Mouse (Mus musculus): ENCODE measurements around the gene Soat2. TPM values are rescaled to one million over a fixed set of nuclear protein-coding genes. Genes with fewer than 3 reads are reported as not detected.

The Soat2 gene
- polyA plus RNA-seq, 1 experiment from 2014 or later, result 13.6 TPM

- Histone ChIP-seq H3K4me3 (ENCODE audit: low read depth, low read length) (no peak overlapping the region), H3K9ac (replicated peaks) (0 out of 2 replicates have a peak overlapping the region, but pooled peaks have one; percentile 32), H3K4me2 (ENCODE audit: low read depth, low read length) (peak overlapping the region; percentile 16), H3K36me3 (replicated peaks; ENCODE audit: insufficient read depth, low read length) (no peaks in the 10 kb centered on the region), H3K4me1 (ENCODE audit: insufficient read depth) (peaks cover 11% of the 10 kb centered on the region), H3K9me3 (ENCODE audit: low read length) (no peaks in the 10 kb centered on the region), H3K27me3 (ENCODE audit: insufficient read depth, low read length) (peaks cover 29% of the 10 kb centered on the region; the same call in 1 of the 2 replicates), H3K27ac (ENCODE audit: low read depth) (no peak overlapping the region)
- ATAC-seq, result no peak
- 27% methylated on average over 17 of the region's 19 CpGs for WGBS (ENCODE audit: insufficient replicate concordance)
- DNase-seq, result no peak
- TF ChIP-seq EP300 (IDR thresholded peaks at IDR 0.05; ENCODE audit: low read depth), result no peak
- no peak for TF ChIP-seq CTCF (IDR thresholded peaks at IDR 0.05; ENCODE audit: low read depth)
These were observed 5.6 kb upstream of the Soat2 start for GRCm38 (mm10) chr15:102144726-102145125.

GRCm38 (mm10) chr15:102145330-102145729 lies 5.0 kb upstream of the Soat2 start:
- H3K9me3 ChIP-seq (ENCODE audit: low read length), result no peaks in the 10 kb centered on the region
- no peak overlapping the region for H3K4me3 ChIP-seq (ENCODE audit: low read depth, low read length)
- DNase-seq (no peak), ATAC-seq (no peak)
- no peaks in the 10 kb centered on the region for H3K36me3 ChIP-seq (replicated peaks; ENCODE audit: insufficient read depth, low read length)
- H3K27ac ChIP-seq (ENCODE audit: low read depth), result no peak overlapping the region
- WGBS (ENCODE audit: insufficient replicate concordance), result 86% methylated on average over 10 of the region's 10 CpGs
- peaks cover 29% of the 10 kb centered on the region; the same call in 1 of the 2 replicates for H3K27me3 ChIP-seq (ENCODE audit: insufficient read depth, low read length)
- no peak overlapping the region for H3K4me2 ChIP-seq (ENCODE audit: low read depth, low read length)
- H3K4me1 ChIP-seq (ENCODE audit: insufficient read depth), result peaks cover 17% of the 10 kb centered on the region
- TF ChIP-seq CTCF (IDR thresholded peaks at IDR 0.05; ENCODE audit: low read depth), result no peak
- TF ChIP-seq EP300 (IDR thresholded peaks at IDR 0.05; ENCODE audit: low read depth), result no peak
- H3K9ac ChIP-seq (replicated peaks), result no peak overlapping the region

DNA sequence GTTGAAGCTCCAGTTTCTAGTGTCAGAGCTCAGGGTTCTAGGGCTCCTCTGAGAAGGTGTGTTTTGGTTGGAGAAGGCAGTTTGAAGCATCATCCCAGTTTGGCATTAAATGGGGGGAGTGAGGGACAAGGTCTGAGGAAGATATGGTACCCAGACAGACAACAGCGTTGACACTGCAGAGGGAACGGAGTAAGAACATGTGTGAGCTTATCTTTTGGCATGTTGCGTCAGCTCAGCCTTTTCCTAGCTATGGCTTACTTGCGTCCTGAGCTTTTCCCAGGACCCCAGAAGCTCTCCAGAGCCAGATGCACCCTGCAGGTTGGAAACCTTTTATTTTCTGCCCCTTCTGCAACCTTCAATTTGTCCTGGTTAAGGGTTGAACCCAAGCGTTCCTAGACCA lies 4.2 kb upstream of the Soat2 start:
- Histone ChIP-seq H3K36me3 (replicated peaks; ENCODE audit: insufficient read depth, low read length) (no peaks in the 10 kb centered on the region), H3K4me3 (ENCODE audit: low read depth, low read length) (no peak overlapping the region), H3K9ac (replicated peaks) (no peak overlapping the region), H3K9me3 (ENCODE audit: low read length) (no peaks in the 10 kb centered on the region), H3K4me1 (ENCODE audit: insufficient read depth) (peaks cover 22% of the 10 kb centered on the region), H3K4me2 (ENCODE audit: low read depth, low read length) (no peak overlapping the region), H3K27me3 (ENCODE audit: insufficient read depth, low read length) (peaks cover 29% of the 10 kb centered on the region; the same call in 1 of the 2 replicates), H3K27ac (ENCODE audit: low read depth) (no peak overlapping the region)
- WGBS (ENCODE audit: insufficient replicate concordance), result 67% methylated on average over 5 of the region's 5 CpGs
- no peak for ATAC-seq
- no peak for DNase-seq
- TF ChIP-seq CTCF (IDR thresholded peaks at IDR 0.05; ENCODE audit: low read depth), result no peak
- TF ChIP-seq EP300 (IDR thresholded peaks at IDR 0.05; ENCODE audit: low read depth), result no peak

GRCm38 (mm10) chr15:102146882-102147281 lies 3.4 kb upstream of the Soat2 start:
- Histone ChIP-seq H3K27ac (ENCODE audit: low read depth) (no peak overlapping the region), H3K36me3 (replicated peaks; ENCODE audit: insufficient read depth, low read length) (no peaks in the 10 kb centered on the region), H3K9me3 (ENCODE audit: low read length) (no peaks in the 10 kb centered on the region), H3K4me3 (ENCODE audit: low read depth, low read length) (no peak overlapping the region), H3K27me3 (ENCODE audit: insufficient read depth, low read length) (peaks cover 29% of the 10 kb centered on the region; the same call in 1 of the 2 replicates), H3K9ac (replicated peaks) (no peak overlapping the region; the same call in 1 of the 2 replicates), H3K4me1 (ENCODE audit: insufficient read depth) (peaks cover 22% of the 10 kb centered on the region), H3K4me2 (ENCODE audit: low read depth, low read length) (no peak overlapping the region)
- peak; percentile 54 for DNase-seq
- peak; percentile 88 for TF ChIP-seq CTCF (IDR thresholded peaks at IDR 0.05; ENCODE audit: low read depth)
- TF ChIP-seq EP300 (IDR thresholded peaks at IDR 0.05; ENCODE audit: low read depth), result no peak
- 0% methylated on average over 1 of the region's 1 CpGs for WGBS (ENCODE audit: insufficient replicate concordance)
- ATAC-seq, result 0 out of 2 replicates have a peak, but pooled peaks have one; percentile 4

- TF ChIP-seq EP300 (IDR thresholded peaks at IDR 0.05; ENCODE audit: low read depth) (no peak), CTCF (IDR thresholded peaks at IDR 0.05; ENCODE audit: low read depth) (no peak)
- ATAC-seq, result no peak
- Histone ChIP-seq H3K9me3 (ENCODE audit: low read length) (no peaks in the 10 kb centered on the region), H3K27ac (ENCODE audit: low read depth) (no peak overlapping the region), H3K36me3 (replicated peaks; ENCODE audit: insufficient read depth, low read length) (no peaks in the 10 kb centered on the region), H3K4me3 (ENCODE audit: low read depth, low read length) (no peak overlapping the region), H3K4me1 (ENCODE audit: insufficient read depth) (peaks cover 22% of the 10 kb centered on the region), H3K27me3 (ENCODE audit: insufficient read depth, low read length) (peaks cover 24% of the 10 kb centered on the region; the same call in 1 of the 2 replicates), H3K9ac (replicated peaks) (0 out of 2 replicates have a peak overlapping the region, but pooled peaks have one; percentile 7), H3K4me2 (ENCODE audit: low read depth, low read length) (no peak overlapping the region)
- 53% methylated on average over 16 of the region's 16 CpGs for WGBS (ENCODE audit: insufficient replicate concordance)
- no peak for DNase-seq
These were observed 2.5 kb upstream of the Soat2 start for GRCm38 (mm10) chr15:102147674-102148402.

DNA sequence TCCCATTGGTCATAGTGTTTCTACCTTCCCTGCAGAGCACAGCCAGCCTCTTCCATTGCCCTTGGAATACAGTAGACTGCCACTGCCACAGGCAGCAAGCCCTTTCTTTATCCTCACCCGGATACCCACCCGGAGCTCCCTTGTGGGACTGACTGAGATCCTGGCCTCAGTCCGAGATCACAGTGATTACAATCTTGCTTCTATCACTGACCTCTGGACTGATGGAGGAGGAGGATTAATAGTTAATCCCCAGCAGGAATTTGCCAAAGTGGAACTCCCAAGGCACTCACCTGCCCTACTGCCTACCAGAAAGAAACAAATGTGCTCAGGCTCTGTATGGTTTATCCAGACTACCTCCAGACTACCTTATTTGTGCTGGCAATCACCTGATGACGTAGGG lies 765 bp upstream of the Soat2 start:
- Histone ChIP-seq H3K4me2 (ENCODE audit: low read depth, low read length) (peak overlapping the region; percentile 74), H3K36me3 (replicated peaks; ENCODE audit: insufficient read depth, low read length) (0 out of 2 replicates have a peak, but pooled peaks cover 3% of the 10 kb centered on the region), H3K27me3 (ENCODE audit: insufficient read depth, low read length) (peaks cover 9% of the 10 kb centered on the region; the same call in 1 of the 2 replicates), H3K4me3 (ENCODE audit: low read depth, low read length) (no peak overlapping the region), H3K9me3 (ENCODE audit: low read length) (no peaks in the 10 kb centered on the region), H3K9ac (replicated peaks) (no peak overlapping the region), H3K4me1 (ENCODE audit: insufficient read depth) (peaks cover 22% of the 10 kb centered on the region), H3K27ac (ENCODE audit: low read depth) (peak overlapping the region; percentile 96)
- TF ChIP-seq CTCF (IDR thresholded peaks at IDR 0.05; ENCODE audit: low read depth) (no peak), EP300 (IDR thresholded peaks at IDR 0.05; ENCODE audit: low read depth) (no peak)
- DNase-seq, result peak; percentile 44
- 64% methylated on average over 4 of the region's 4 CpGs for WGBS (ENCODE audit: insufficient replicate concordance)
- peak; percentile 41 for ATAC-seq

All from liver, postnatal 0 days (tissue).